Mouse (Mus musculus) forebrain, postnatal 0 days (tissue): ENCODE data around the gene Samd1. TPM values are rescaled to one million over a fixed set of nuclear protein-coding genes. Genes with fewer than 3 reads are reported as not detected.
A peak's percentile ranks its signal among the peaks of the same experiment; 100 is the strongest.

ENCODE experiments used
- ATAC-seq: fragments of 200-750 bp; cut with Nextera tagmentation; 2 replicates; pipeline ENCODE4 v1.8.0; 2017; ENCODE audit warnings: mild to moderate bottlenecking, moderate library complexity
- DNase-seq: peaks from one replicate; pipeline ENCODE4 v3.0.0-alpha.2; 2015
- H3K27ac ChIP-seq: fragments of 300-500 bp; sonication (generic); 2 replicates; pipeline ENCODE4 v1.5.1; 2014; ENCODE audit warnings: low read depth, mild to moderate bottlenecking, antibody characterized with exemption, low read length, moderate library complexity, mixed read lengths
- H3K27me3 ChIP-seq: fragments of 300-500 bp; sonication (generic); 2 replicates; pipeline ENCODE4 v1.6.1; 2014; ENCODE audit warnings: mild to moderate bottlenecking, low read length, mixed read lengths; ENCODE audit not compliant: insufficient read depth
- H3K36me3 ChIP-seq: fragments of 300-500 bp; sonication (generic); 2 replicates; pipeline ENCODE4 v1.6.1; 2014; ENCODE audit warnings: mild to moderate bottlenecking, moderate library complexity; ENCODE audit not compliant: insufficient read depth
- H3K4me1 ChIP-seq: fragments of 300-500 bp; sonication (generic); 2 replicates; pipeline ENCODE4 v1.6.1; 2014; ENCODE audit warnings: antibody characterized with exemption; ENCODE audit not compliant: insufficient read depth
- H3K4me2 ChIP-seq: fragments of 300-500 bp; sonication (generic); 2 replicates; pipeline ENCODE4 v1.6.1; 2014; ENCODE audit warnings: low read depth, mild to moderate bottlenecking, moderate library complexity
- H3K4me3 ChIP-seq: fragments of 300-500 bp; sonication (generic); 2 replicates; pipeline ENCODE4 v1.5.1; 2014; ENCODE audit warnings: low read depth, low read length, mixed read lengths
- H3K9ac ChIP-seq: fragments of 300-500 bp; sonication (generic); 2 replicates; pipeline ENCODE4 v1.6.1; 2014; ENCODE audit warnings: mild to moderate bottlenecking
- H3K9me3 ChIP-seq: fragments of 300-500 bp; sonication (generic); 2 replicates; pipeline ENCODE4 v1.6.1; 2016; ENCODE audit warnings: low read length
- CTCF ChIP-seq: sonication (generic); IDR thresholded peaks from 2 replicates; pipeline ENCODE4 v1.5.1; 2016; ENCODE audit warnings: antibody characterized with exemption, control low read depth, low read depth
- WGBS: fragments of 180-500 bp; shearing (Covaris S2); extraction: QIAGEN DNeasy Blood & Tissue Kit; methylation state at CpG from one replicate; pipeline ENCODE4 v1.1.7; 2014; 5-methylcytosine and 5-hydroxymethylcytosine counted together
- polyA plus RNA-seq: library from polyadenylated mRNA; unstranded; fragments of >200 nt; fragmentation: Nextera tagmentation; extraction: Ambion mirVana; gene quantifications from 2 replicates; pipeline ENCODE4 v1.2.1, GENCODE M21; 2015
- total RNA-seq: library from RNA; depleted of rRNA; stranded (reverse); fragments of >200 nt; gene quantifications from 2 replicates; pipeline ENCODE4 v1.2.3, GENCODE M21; 2014

The Samd1 gene
- total and polyA plus RNA-seq, 2 experiments from 2014 or later, result 6.7 to 116 TPM

DNA sequence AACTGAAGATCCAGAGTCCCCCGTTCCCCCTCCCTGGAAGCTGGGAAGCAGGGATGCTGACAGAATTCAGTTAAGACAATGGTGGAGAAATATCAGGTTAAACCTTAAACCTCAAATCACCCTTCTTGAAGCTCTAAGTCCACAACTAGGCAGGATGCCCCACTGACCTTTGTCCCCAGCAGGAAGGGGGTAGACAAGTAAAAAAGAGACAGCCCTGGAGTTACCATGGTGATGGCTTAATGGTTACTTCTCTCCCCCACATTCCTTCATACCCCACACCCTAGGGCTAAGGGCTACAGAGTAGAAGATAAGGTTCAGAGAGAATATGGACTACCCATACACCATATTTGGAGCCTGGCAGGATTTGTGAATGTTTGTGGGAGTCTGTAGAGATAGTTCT, 26.2 kb downstream of the Samd1 start:
- TF ChIP-seq CTCF, result no peak
- 76% methylated on average over 1 of the region's 1 CpGs for WGBS
- Histone ChIP-seq H3K36me3 (no peaks in the 10 kb centered on the region), H3K27me3 (peaks cover 8% of the 10 kb centered on the region), H3K4me1 (no peaks in the 10 kb centered on the region), H3K4me2 (no peak overlapping the region), H3K9ac (no peak overlapping the region), H3K4me3 (no peak overlapping the region), H3K9me3 (no peaks in the 10 kb centered on the region), H3K27ac (no peak overlapping the region)
- DNase-seq (no peak), ATAC-seq (no peak)

DNA sequence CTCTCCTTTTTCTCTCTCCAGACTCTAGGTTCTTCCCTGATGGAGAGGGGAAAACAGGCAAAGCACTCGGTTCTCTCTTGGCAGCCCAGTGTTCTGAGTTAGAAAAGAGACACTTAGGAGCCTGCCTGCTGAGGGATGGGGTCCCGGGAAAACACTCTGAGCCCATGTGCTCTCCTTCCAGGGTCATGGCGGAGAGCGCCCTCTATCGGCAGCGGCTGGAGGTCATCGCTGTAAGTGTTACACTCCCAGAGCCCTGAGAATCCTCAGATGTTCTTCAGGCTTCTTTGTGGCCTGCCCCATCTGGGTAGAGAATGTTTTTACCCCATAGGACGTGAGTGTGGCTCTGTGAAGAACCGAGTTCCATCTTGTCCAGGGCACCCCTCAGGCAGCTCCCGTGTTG, 26.7 kb downstream of the Samd1 start:
- no peaks in the 10 kb centered on the region for H3K4me1 ChIP-seq
- H3K4me2 ChIP-seq, result no peak overlapping the region
- WGBS, result 11% methylated on average over 10 of the region's 10 CpGs
- H3K27ac ChIP-seq, result no peak overlapping the region
- H3K9ac ChIP-seq, result no peak overlapping the region
- peak; percentile 65 for TF ChIP-seq CTCF
- DNase-seq (no peak), ATAC-seq (no peak)
- peaks cover 8% of the 10 kb centered on the region for H3K27me3 ChIP-seq
- H3K4me3 ChIP-seq, result no peak overlapping the region
- no peaks in the 10 kb centered on the region for H3K36me3 ChIP-seq
- H3K9me3 ChIP-seq, result no peaks in the 10 kb centered on the region

GRCm38 (mm10) chr8:84025863-84026262, 28.4 kb downstream of the Samd1 start:
- ATAC-seq (peak; percentile 81), DNase-seq (peak; percentile 72)
- peak overlapping the region; percentile 48 for H3K4me3 ChIP-seq
- 1% methylated on average over 41 of the region's 41 CpGs for WGBS
- H3K27ac ChIP-seq, result no peak overlapping the region
- H3K4me1 ChIP-seq, result no peaks in the 10 kb centered on the region
- peaks cover 8% of the 10 kb centered on the region for H3K27me3 ChIP-seq
- no peaks in the 10 kb centered on the region for H3K9me3 ChIP-seq
- H3K36me3 ChIP-seq, result no peaks in the 10 kb centered on the region
- H3K4me2 ChIP-seq, result peak overlapping the region; percentile 86
- H3K9ac ChIP-seq, result peak overlapping the region; percentile 55
- no peak for TF ChIP-seq CTCF

DNA sequence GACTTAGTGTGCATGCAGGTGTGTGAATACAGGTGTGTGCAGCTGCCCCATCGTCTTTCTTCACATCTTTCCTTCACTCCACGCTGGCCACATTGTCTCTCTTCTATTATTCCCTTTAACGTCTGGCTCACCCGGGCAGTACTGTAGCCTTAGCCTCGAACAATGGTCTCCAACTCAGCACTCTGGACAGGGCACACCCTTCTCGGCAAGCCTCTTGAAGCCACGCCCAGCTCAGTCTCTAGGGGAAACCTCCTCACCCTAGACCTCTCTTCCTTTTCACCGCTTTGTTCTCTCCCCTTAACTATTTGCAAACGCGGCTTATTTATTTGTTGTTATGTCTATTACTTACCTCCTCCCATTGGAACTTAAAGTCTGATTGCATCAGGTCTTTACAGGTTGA, 30.0 kb downstream of the Samd1 start:
- Histone ChIP-seq H3K27me3 (peaks cover 8% of the 10 kb centered on the region; the same call in 1 of the 2 replicates), H3K4me1 (no peaks in the 10 kb centered on the region), H3K27ac (no peak overlapping the region), H3K4me3 (no peak overlapping the region), H3K9ac (no peak overlapping the region), H3K4me2 (no peak overlapping the region), H3K36me3 (no peaks in the 10 kb centered on the region), H3K9me3 (no peaks in the 10 kb centered on the region)
- DNase-seq, result no peak
- no peak for TF ChIP-seq CTCF
- WGBS, result 12% methylated on average over 10 of the region's 10 CpGs
- no peak for ATAC-seq

- ATAC-seq (no peak), DNase-seq (no peak)
- WGBS, result 91% methylated on average over 5 of the region's 5 CpGs
- no peaks in the 10 kb centered on the region for H3K9me3 ChIP-seq
- H3K4me3 ChIP-seq, result no peak overlapping the region
- no peaks in the 10 kb centered on the region for H3K36me3 ChIP-seq
- H3K27me3 ChIP-seq, result peaks cover 8% of the 10 kb centered on the region; the same call in 1 of the 2 replicates
- H3K4me1 ChIP-seq, result no peaks in the 10 kb centered on the region
- no peak overlapping the region for H3K9ac ChIP-seq
- no peak overlapping the region for H3K27ac ChIP-seq
- TF ChIP-seq CTCF, result no peak
- H3K4me2 ChIP-seq, result no peak overlapping the region
Observed at GRCm38 (mm10) chr8:84029272-84029671, 31.8 kb downstream of the Samd1 start.

GRCm38 (mm10) chr8:84032777-84033176, 35.3 kb downstream of the Samd1 start:
- no peak for TF ChIP-seq CTCF
- no peak for ATAC-seq
- no peaks in the 10 kb centered on the region for H3K27me3 ChIP-seq
- no peak overlapping the region for H3K4me3 ChIP-seq
- H3K4me2 ChIP-seq, result no peak overlapping the region
- no peak overlapping the region for H3K9ac ChIP-seq
- H3K4me1 ChIP-seq, result no peaks in the 10 kb centered on the region
- WGBS, result 80% methylated on average over 4 of the region's 4 CpGs
- H3K9me3 ChIP-seq, result no peaks in the 10 kb centered on the region
- no peaks in the 10 kb centered on the region for H3K36me3 ChIP-seq
- H3K27ac ChIP-seq, result no peak overlapping the region
- no peak for DNase-seq

DNA sequence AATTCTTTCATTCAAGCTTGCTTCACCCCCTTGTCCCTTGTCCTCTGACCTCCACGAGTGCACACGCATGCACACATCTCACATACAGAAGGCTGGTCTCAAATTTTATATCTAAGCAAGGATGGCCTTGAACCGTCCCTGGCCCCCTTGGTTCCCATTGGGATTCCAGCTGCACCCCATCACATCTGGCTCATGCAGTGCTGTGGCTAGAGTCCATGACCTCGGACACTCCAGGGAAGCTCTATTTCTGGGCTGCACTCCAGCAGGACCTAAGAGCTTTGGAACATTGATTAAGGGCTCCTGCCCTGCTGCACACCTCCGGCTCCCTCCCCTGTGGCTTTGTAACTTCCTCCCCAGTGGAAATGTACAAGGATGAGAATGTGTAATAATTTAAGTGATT, 40.5 kb downstream of the Samd1 start:
- DNase-seq (no peak), ATAC-seq (no peak)
- WGBS, result 81% methylated on average over 5 of the region's 5 CpGs

More for the DNA sequence above, 40.5 kb downstream of the Samd1 start:
- H3K9me3 ChIP-seq, result no peaks in the 10 kb centered on the region
- no peak overlapping the region for H3K4me2 ChIP-seq
- no peak overlapping the region for H3K4me3 ChIP-seq
- no peak for TF ChIP-seq CTCF
- H3K4me1 ChIP-seq, result peaks cover 6% of the 10 kb centered on the region; the same call in 1 of the 2 replicates
- H3K36me3 ChIP-seq, result no peaks in the 10 kb centered on the region
- H3K27me3 ChIP-seq, result peaks cover 10% of the 10 kb centered on the region
- H3K27ac ChIP-seq, result no peak overlapping the region
- H3K9ac ChIP-seq, result no peak overlapping the region
